Mouse (Mus musculus): ENCODE results near the gene Orc5. TPM values are rescaled to one million over a fixed set of nuclear protein-coding genes. Genes with fewer than 3 reads are reported as not detected.

Orc5 gene
- polyA plus RNA-seq, 1 experiment from 2014 or later: 40.1 TPM

Other genes starting within 250 kb of the Orc5 start
- 5.2 and 5.9 TPM in 2 replicates for gene Reln, start 205.7 kb downstream of the Orc5 start, polyA plus RNA-seq (2014; fragmentation: Nextera tagmentation; extraction: Ambion mirVana)
- gene Lhfpl3, start 195.6 kb upstream of the Orc5 start, polyA plus RNA-seq (2014; fragmentation: Nextera tagmentation; extraction: Ambion mirVana): 0.39 and 0.46 TPM in 2 replicates

Data from stomach, embryonic 14.5 days (tissue).